Mouse (Mus musculus) liver, adult 2 months (tissue): ENCODE results near the gene Trim27.

Experiments
- CTCF ChIP-seq: fragments of 200-500 bp; IDR thresholded peaks from 2 replicates; pipeline ENCODE4 v1.5.1; 2011; ENCODE audit warnings: low read depth, low read length, control low read depth
- POLR2A ChIP-seq: fragments of 200-500 bp; IDR thresholded peaks from 2 replicates; pipeline ENCODE4 v1.6.1; 2011; ENCODE audit warnings: low read length, control low read depth; ENCODE audit not compliant: insufficient read depth; ENCODE audit errors: extremely low read depth

DNA sequence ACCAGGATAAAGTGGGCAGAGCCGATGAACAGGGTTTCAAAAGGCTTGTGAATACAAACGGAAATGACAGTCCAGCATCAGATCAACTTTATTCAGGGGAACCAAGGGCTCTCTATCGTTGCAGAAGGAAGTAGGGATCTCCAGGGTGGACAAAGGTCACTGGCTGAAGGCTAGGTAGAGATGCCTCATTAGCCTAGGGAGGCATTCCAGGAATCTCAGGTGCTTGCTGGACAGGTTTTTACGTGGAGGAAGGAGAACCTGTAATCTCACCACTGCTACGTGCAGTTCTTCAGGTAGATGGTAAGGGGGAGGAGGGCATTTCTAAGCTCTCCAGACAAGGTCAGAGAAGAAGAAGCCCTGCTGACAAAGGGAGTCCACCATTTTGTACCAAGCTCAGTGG lies 1.6 kb upstream of the Trim27 start:
- TF ChIP-seq POLR2A (no peak), CTCF (no peak)
